Mouse (Mus musculus) stomach, postnatal 0 days (tissue): ENCODE data around the gene Naa38. TPM values are rescaled to one million over a fixed set of nuclear protein-coding genes. Genes with fewer than 3 reads are reported as not detected.
A peak's percentile ranks its signal among the peaks of the same experiment; 100 is the strongest.

Source experiments
- ATAC-seq: fragments of 200-750 bp; cut with Nextera tagmentation; 2 replicates; pipeline ENCODE4 v1.8.0; 2017; ENCODE audit not compliant: low FRiP score, low TSS enrichment
- DNase-seq: peaks from one replicate; pipeline ENCODE4 v3.0.0-alpha.2; 2016; ENCODE audit warnings: low spot score
- H3K27ac ChIP-seq: fragments of 300-500 bp; sonication (generic); replicated peaks from 2 replicates; pipeline ENCODE4 v1.5.1; 2014; ENCODE audit warnings: mild to moderate bottlenecking, control low read depth
- H3K27me3 ChIP-seq: fragments of 300-500 bp; sonication (generic); 2 replicates; pipeline ENCODE4 v1.6.1; 2014; ENCODE audit warnings: low read length; ENCODE audit not compliant: control insufficient read depth, insufficient read depth
- H3K36me3 ChIP-seq: fragments of 300-500 bp; sonication (generic); 2 replicates; pipeline ENCODE4 v1.6.1; 2014; ENCODE audit warnings: low read length, mixed read lengths; ENCODE audit not compliant: control insufficient read depth, insufficient read depth
- H3K4me1 ChIP-seq: fragments of 300-500 bp; sonication (generic); replicated peaks from 2 replicates; pipeline ENCODE4 v1.6.1; 2014; ENCODE audit warnings: antibody characterized with exemption; ENCODE audit not compliant: control insufficient read depth, insufficient read depth
- H3K4me2 ChIP-seq: fragments of 300-500 bp; sonication (generic); replicated peaks from 2 replicates; pipeline ENCODE4 v1.6.1; 2014; ENCODE audit warnings: low read depth, mild to moderate bottlenecking, control low read depth, moderate library complexity
- H3K4me3 ChIP-seq: fragments of 300-500 bp; sonication (generic); 2 replicates; pipeline ENCODE4 v1.5.1; 2014; ENCODE audit warnings: low read depth, low read length, control low read depth
- H3K9ac ChIP-seq: fragments of 300-500 bp; sonication (generic); 2 replicates; pipeline ENCODE4 v1.6.1; 2014; ENCODE audit warnings: mild to moderate bottlenecking, low read length, control low read depth, mixed read lengths
- H3K9me3 ChIP-seq: fragments of 300-500 bp; sonication (generic); 2 replicates; pipeline ENCODE4 v1.6.1; 2016; ENCODE audit warnings: low read length; ENCODE audit not compliant: control insufficient read depth
- CTCF ChIP-seq: IDR thresholded peaks from 2 replicates; pipeline ENCODE4 v1.5.1; 2016; ENCODE audit warnings: antibody characterized with exemption, low read depth, mild to moderate bottlenecking, moderate library complexity
- EP300 ChIP-seq: optimal IDR thresholded peaks from 2 replicates; pipeline ENCODE3; 2016; ENCODE audit warnings: antibody characterized with exemption
- WGBS: fragments of 180-500 bp; shearing (Covaris S2); extraction: QIAGEN DNeasy Blood & Tissue Kit; methylation state at CpG from one replicate; pipeline ENCODE4 v1.1.7; 2014; 5-methylcytosine and 5-hydroxymethylcytosine counted together
- polyA plus RNA-seq: library from polyadenylated mRNA; unstranded; fragments of >200 nt; fragmentation: Nextera tagmentation; extraction: Ambion mirVana; gene quantifications from 2 replicates; pipeline ENCODE4 v1.2.1, GENCODE M21; 2015

Naa38 gene
- polyA plus RNA-seq, 1 experiment from 2014 or later, result 170 TPM

DNA sequence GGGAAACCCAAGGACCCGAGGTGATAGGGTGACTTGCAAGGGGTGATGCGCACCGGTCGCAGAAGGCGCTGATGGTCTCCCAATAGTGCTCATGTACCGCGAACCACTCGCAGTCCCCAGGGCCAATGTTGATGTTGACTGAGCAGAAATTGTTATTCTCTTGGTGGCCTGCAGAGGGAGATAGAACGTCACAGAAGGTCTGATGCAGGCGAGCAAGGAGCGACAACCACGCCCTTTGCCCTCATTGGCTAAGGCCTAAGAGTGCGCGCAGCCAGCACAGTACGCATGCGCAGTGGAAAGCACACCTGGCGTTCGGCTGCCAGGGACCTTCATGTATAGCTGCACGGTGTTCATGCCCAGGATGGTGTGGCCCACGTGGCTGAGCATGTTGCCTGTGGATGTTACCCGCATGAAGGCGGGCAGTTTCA lies 5.9 kb downstream of the Naa38 start:
- H3K9ac ChIP-seq, result no peak overlapping the region
- peaks cover 42% of the 10 kb centered on the region for H3K36me3 ChIP-seq
- no peak overlapping the region for H3K27ac ChIP-seq

DNA sequence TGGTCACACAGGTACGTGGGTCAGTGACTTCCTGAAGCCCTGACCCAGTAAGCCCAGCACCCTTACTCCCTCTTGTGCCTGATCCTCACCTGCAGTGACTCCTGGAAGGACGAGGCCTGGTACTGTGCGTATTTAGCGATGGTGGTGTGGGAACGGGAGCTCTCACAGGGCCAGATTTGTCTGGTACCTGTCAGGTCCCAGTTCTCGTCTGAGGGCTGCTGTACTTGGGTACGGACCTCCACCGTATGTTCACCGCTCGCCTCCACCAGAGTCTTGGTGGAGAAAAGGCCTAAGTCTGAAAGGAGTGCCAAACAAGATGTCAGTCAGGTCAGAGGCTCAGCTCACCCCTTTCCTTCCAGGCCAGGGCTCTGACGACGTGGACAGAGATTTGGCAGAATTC lies 6.7 kb downstream of the Naa38 start:
- H3K27me3 ChIP-seq, result no peaks in the 10 kb centered on the region
- H3K9ac ChIP-seq, result no peak overlapping the region
- H3K36me3 ChIP-seq, result peaks cover 48% of the 10 kb centered on the region
- DNase-seq, result no peak
- WGBS, result 84% methylated on average over 12 of the region's 12 CpGs
- no peak for TF ChIP-seq EP300
- TF ChIP-seq CTCF, result no peak
- H3K4me3 ChIP-seq, result no peak overlapping the region
- no peak for ATAC-seq
- H3K4me2 ChIP-seq, result no peak overlapping the region
- no peaks in the 10 kb centered on the region for H3K9me3 ChIP-seq
- H3K27ac ChIP-seq, result no peak overlapping the region
- peaks cover 2% of the 10 kb centered on the region; the same call in 1 of the 2 replicates for H3K4me1 ChIP-seq

More for the DNA sequence above, 5.9 kb downstream of the Naa38 start:
- H3K9me3 ChIP-seq, result no peaks in the 10 kb centered on the region
- DNase-seq (peak; percentile 95), ATAC-seq (peak; percentile 81)
- H3K4me2 ChIP-seq, result no peak overlapping the region
- no peaks in the 10 kb centered on the region for H3K27me3 ChIP-seq
- no peak overlapping the region for H3K4me3 ChIP-seq
- H3K4me1 ChIP-seq, result peaks cover 5% of the 10 kb centered on the region; the same call in 1 of the 2 replicates
- 16% methylated on average over 22 of the region's 22 CpGs for WGBS
- TF ChIP-seq EP300 (no peak), CTCF (peak; percentile 98)

DNA sequence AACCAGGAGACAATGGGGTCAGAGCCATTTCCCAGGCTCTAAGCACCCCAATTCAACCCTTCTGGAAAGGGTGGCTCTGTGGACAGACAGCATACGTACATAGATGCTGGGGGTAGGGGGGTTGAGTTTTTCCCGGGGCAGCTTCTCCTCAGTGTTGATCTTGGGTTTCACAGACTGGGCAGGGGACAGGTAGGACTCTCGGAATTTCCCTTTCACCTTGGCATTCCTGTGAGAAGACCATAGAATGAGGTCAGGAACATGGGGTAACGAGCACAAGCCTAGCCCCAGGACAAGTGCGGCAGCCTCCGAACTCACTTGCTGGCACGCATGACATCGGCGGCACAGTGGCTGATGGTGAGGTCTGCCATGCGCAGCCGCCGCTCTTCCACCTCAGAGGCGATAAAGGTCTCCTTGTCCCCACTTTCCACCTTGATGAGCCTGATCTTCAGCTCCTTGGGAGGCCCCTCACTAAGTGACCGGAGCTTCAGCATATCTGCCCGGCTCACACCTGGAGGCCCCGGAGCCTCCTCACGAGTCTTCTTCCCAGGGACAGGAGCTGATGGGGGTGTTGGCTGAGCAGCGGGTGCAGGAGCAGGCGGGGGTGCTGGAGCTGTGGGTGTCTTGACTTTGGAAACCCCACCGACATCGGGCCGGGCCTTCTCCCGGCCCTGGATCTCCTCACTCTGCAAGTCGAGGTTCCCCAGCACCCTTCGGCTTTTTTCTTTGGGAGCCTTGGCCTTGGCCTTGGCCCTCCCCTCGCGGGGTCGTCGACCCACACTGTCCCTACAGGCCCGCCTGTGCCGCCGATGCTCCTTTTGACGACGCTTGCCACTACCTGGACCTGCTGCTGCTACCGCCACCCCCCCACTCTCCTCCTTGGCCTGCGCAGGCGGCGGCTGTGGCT lies 8.7 kb downstream of the Naa38 start:
- Histone ChIP-seq H3K27me3 (no peaks in the 10 kb centered on the region), H3K4me1 (peaks cover 4% of the 10 kb centered on the region), H3K27ac (no peak overlapping the region), H3K4me2 (no peak overlapping the region), H3K9me3 (no peaks in the 10 kb centered on the region), H3K4me3 (no peak overlapping the region), H3K36me3 (peaks cover 53% of the 10 kb centered on the region), H3K9ac (no peak overlapping the region)
- DNase-seq (no peak), ATAC-seq (no peak)
- no peak for TF ChIP-seq CTCF
- TF ChIP-seq EP300, result no peak
- 90% methylated on average over 38 of the region's 38 CpGs for WGBS

DNA sequence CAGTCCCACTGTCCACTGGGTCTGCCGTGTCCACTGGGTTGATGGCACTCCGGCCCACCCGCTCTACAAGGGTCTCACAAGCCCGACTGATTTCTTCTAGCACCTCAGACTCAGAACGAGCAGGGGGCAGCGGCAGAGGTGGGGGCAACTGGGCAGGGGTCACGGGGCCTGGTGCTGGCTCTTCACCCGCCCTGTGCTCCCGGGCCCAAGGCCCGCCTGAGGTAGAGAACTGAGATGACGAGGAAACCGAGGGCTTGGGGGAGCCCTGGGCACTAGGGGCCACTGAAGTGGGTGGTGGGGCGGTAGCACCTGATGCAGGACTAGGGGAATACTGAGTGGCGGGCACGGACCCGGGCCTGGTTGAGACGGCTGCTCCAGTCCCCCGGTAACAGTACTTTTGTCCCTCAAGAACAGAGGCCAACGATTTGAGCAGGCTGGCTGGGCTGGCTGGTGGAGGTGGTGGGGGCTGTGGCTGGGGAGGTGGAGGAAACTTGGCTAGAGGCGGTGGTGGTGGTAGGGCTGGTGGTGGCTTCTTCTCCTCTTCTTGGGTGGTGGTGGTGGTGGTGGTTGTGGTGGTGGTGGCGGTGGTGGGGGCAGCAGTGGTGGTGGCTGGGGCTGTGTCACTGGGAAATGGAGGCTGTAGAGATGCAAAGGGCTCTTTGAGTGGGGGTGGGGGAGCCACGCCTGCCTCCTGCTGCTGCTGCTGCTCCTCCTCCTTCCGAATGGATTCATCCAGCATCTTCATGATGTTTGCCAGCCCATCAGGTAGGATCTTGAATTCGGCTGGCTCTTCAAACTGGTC lies 9.5 kb downstream of the Naa38 start:
- H3K4me2 ChIP-seq, result no peak overlapping the region
- no peak overlapping the region for H3K4me3 ChIP-seq
- no peaks in the 10 kb centered on the region for H3K27me3 ChIP-seq
- peaks cover 50% of the 10 kb centered on the region for H3K36me3 ChIP-seq
- peaks cover 4% of the 10 kb centered on the region for H3K4me1 ChIP-seq
- TF ChIP-seq EP300 (no peak), CTCF (no peak)
- H3K9ac ChIP-seq, result no peak overlapping the region
- H3K9me3 ChIP-seq, result no peaks in the 10 kb centered on the region
- DNase-seq, result no peak
- 90% methylated on average over 23 of the region's 24 CpGs for WGBS
- no peak for ATAC-seq
- H3K27ac ChIP-seq, result no peak overlapping the region

DNA sequence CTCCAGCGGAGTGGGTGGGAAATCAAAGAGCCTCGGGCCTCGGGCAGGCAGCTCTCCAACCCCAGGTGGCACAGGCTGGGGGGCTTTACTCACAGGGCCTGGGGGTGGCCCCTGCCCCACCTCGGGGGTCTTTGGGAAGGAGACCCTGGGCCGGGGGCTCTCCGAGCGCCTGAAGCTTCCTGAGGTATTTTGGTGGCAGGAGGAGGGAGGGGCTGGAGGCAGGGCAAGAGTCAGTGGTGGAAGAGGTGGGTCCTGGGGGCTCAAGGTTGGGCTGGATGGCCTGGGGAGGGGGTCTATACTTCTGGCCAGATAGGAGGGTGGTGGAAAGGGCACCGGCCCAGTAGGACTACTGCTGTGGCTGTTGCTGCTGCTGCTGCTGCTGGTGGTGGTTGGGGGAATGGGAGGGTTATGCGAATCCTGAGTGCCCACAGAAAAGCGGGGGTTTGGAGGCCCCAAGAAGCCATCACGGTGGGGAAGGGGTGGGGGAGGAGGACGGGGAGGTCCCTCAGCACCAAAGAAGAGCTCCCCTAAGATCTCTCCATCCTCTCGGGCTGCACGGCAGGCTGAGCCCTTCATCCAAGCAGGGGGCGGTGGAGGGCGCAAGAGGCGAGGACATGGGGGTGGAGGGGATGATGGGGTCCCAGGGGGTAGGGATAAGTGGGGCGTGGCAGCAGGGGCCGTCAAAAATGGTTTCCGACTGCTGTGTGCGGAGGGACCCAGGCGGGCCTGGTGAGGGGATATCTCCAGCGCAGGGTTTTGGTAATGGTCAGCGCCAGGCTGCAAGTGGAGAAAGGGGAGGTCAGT lies 10.3 kb downstream of the Naa38 start:
- Histone ChIP-seq H3K9ac (no peak overlapping the region), H3K27ac (no peak overlapping the region), H3K4me3 (no peak overlapping the region), H3K9me3 (no peaks in the 10 kb centered on the region), H3K4me1 (peaks cover 4% of the 10 kb centered on the region), H3K4me2 (no peak overlapping the region), H3K36me3 (peaks cover 43% of the 10 kb centered on the region), H3K27me3 (no peaks in the 10 kb centered on the region)
- ATAC-seq, result no peak
- TF ChIP-seq EP300 (no peak), CTCF (no peak)
- no peak for DNase-seq
- WGBS, result 87% methylated on average over 23 of the region's 24 CpGs
